Mouse (Mus musculus): Measurements from ENCODE around the gene Pelo. TPM values are rescaled to one million over a fixed set of nuclear protein-coding genes. Genes with fewer than 3 reads are reported as not detected.

Gene Pelo
- 16.8 and 18.0 TPM in 2 replicates for polyA plus RNA-seq (2012; rRNA removed; ENCODE audit: low replicate concordance)

DNA sequence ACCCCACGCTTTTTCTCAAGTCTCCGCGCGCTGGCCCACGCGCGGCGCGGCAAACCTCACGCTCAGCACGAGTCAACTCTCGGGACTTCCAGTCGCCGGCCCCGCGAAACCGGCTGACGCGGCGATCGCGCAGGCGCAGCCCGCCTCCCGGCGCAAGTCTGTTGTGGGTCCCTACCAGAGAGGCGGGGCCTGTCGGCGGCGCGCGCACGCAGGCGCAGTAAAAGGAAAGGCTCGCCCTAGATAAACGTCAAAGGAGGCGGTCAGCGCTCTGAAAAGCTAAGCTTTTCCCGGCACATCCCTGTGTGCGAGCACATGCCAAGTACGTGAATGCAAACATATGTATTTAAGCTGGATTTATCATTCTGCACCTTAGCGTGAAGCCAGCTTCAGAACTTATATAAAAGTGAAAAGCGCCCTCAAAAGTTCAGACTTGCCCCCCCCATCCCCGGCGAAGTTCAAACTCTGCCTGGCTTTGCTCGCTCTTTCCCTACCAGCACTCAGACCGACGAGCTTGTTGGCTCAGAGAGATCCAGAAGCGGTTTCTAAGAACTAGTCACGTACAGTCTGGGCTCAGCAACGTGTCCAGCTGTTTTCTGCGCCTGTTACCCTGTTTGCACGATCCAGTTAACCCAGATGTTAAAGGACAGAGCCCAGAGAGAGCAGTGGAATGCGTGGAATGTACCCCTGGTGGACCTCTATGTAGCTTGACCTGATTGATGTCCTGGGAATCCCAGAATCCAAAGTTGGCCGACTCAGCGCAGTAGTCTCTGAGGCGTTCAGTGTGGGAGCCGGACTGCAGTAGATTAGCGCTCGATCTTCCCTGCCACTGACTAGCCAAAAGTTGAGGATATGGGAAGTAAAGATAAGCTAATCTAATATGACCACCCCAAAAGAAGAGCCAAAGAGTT, at the start of gene Pelo:
TSS of gene Pelo (minus strand) at position 118 of the 908 bp plus-strand sequence.

DNA sequence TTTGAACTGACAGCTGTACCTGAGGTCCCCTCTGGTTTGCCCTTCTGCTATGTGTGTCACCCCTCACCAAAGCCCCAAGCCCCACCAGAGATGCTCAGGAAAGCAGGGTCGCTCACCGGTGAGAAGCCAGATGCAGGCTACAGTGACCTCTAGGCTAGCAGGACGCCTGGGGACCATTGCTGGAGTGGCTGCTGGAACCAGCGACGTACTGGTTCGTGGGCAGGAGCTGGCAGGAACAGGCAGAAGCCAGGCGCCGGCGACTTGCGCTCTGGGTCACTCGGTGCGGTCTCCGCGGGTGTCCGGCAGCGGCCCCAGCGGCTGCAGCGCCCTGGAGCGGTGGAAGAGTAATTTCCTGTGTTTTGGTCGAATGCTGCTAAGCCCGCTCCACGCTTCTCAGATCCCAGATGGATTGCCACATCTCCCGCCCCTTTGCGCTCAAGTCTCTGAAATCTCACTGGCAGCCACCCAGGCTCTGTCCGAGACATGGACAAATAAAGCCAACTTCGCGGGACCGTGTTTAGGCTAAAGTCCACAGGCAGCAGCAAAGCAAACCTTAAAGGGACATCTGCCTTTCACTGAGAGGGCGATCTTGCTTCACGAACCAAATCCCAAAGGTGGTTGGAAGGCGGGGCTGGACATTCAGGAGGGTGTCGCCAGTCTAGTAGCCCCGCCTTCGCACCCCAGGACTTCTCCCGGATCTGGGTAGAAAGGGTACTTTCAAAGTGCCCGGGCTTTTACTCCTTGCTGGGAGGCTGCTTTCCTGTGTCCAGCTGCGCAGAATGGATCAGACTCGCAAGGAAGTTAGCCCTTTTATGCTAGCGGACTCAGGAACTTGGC, 11.6 kb upstream of the Pelo start, which contains the start of the genes Gm49395 and Itga1:
TSS of gene Gm49395 (minus strand) at position 567 of the 837 bp plus-strand sequence.
TSS of gene Itga1 (minus strand) at position 610 of the 837 bp plus-strand sequence.

Other genes with a start within 250 kb of the Pelo start
- gene Itga2, start 158.1 kb downstream of the Pelo start, polyA plus RNA-seq (2012; rRNA removed; ENCODE audit: low replicate concordance): 0.20 and 0.57 TPM in 2 replicates
- gene Gm49395, start 11.7 kb upstream of the Pelo start, polyA plus RNA-seq (2012; rRNA removed; ENCODE audit: low replicate concordance): 6.1 and 11.6 TPM in 2 replicates
- gene Itga1, start 11.8 kb upstream of the Pelo start, polyA plus RNA-seq (2012; rRNA removed; ENCODE audit: low replicate concordance): 0.68 and 3.0 TPM in 2 replicates